Mouse (Mus musculus) CH12.LX (cell line): Measurements from ENCODE around the gene Abhd14b. TPM values are rescaled to one million over a fixed set of nuclear protein-coding genes. Genes with fewer than 3 reads are reported as not detected.
"Not testable (repeated sequence)": the region's sequence is repeated elsewhere in the genome, so short reads cannot be mapped to it uniquely, and the experiment has no call there.

Experiments used
- DNase-seq: peaks from one replicate; pipeline ENCODE4 v3.0.0-alpha.2; 2013; ENCODE audit errors: extremely low read depth
- H3K27ac ChIP-seq: 2 replicates; pipeline ENCODE4 v1.5.1; 2012; ENCODE audit warnings: low read depth, mild to moderate bottlenecking, control low read depth, moderate library complexity; ENCODE audit not compliant: insufficient read depth
- H3K27me3 ChIP-seq: replicated peaks from 2 replicates; pipeline ENCODE3; 2012; ENCODE audit warnings: inconsistent platforms
- H3K36me3 ChIP-seq, 2 experiments: replicated peaks in 1 of 2; 2 replicates each; pipeline versions ENCODE3 to v1.6.1; 2012; ENCODE audit warnings: inconsistent platforms in 1 of 2, low read length in 1 of 2, mild to moderate bottlenecking in 1 of 2, mixed read lengths in 1 of 2, moderate library complexity in 1 of 2; ENCODE audit not compliant: control insufficient read depth in 1 of 2, insufficient read depth in 1 of 2
- H3K4me1 ChIP-seq, 2 experiments: 2 replicates each; pipeline ENCODE4 v1.6.1; 2012; ENCODE audit warnings: inconsistent platforms in 1 of 2, moderate library complexity in 1 of 2; ENCODE audit not compliant: insufficient read depth in 2 of 2, control insufficient read depth in 1 of 2
- H3K4me2 ChIP-seq: 2 replicates; pipeline ENCODE4 v1.6.1; 2012; ENCODE audit warnings: low read depth, mild to moderate bottlenecking, control low read depth; ENCODE audit not compliant: poor library complexity, insufficient read depth, severe bottlenecking
- H3K4me3 ChIP-seq, 3 experiments: fragments of 150-350 bp in 1 of 3; sonication (generic) in 1 of 3; replicated peaks in 1 of 3; 2 replicates each; pipeline versions ENCODE3 to v1.5.1; 2011 to 2012; ENCODE audit warnings: low read depth in 2 of 3, low read length in 2 of 3, mild to moderate bottlenecking in 2 of 3, moderate library complexity in 2 of 3, control low read depth in 1 of 3, improper control_type of control experiment in 1 of 3, inconsistent platforms in 1 of 3, mixed read lengths in 1 of 3; ENCODE audit not compliant: poor library complexity in 1 of 3
- H3K79me2 ChIP-seq: replicated peaks from 2 replicates; pipeline ENCODE4 v1.6.1; 2012; ENCODE audit warnings: mild to moderate bottlenecking, moderate library complexity; ENCODE audit not compliant: control insufficient read depth, poor library complexity, insufficient read depth, severe bottlenecking; ENCODE audit errors: extremely low read depth
- H3K9ac ChIP-seq: 2 replicates; pipeline ENCODE4 v1.6.1; 2012; ENCODE audit warnings: low read depth, mild to moderate bottlenecking, control low read depth, moderate library complexity; ENCODE audit not compliant: insufficient read depth
- H3K9me3 ChIP-seq: replicated peaks from 2 replicates; pipeline ENCODE3; 2012; ENCODE audit warnings: low read length, inconsistent platforms, mixed read lengths
- BHLHE40 ChIP-seq: IDR thresholded peaks from 2 replicates; pipeline ENCODE4 v1.6.1; 2011; ENCODE audit warnings: mild to moderate bottlenecking, low read depth, low read length, improper control_type of control experiment
- EP300 ChIP-seq: IDR thresholded peaks from 2 replicates; pipeline ENCODE4 v1.6.1; 2011; ENCODE audit warnings: low read length, improper control_type of control experiment
- ETS1 ChIP-seq: conservative IDR thresholded peaks from 2 replicates; pipeline ENCODE4 v1.6.1; 2012; ENCODE audit warnings: low read depth, mild to moderate bottlenecking, inconsistent platforms, low read length, improper control_type of control experiment, moderate library complexity
- KAT2A ChIP-seq: IDR thresholded peaks from 2 replicates; pipeline ENCODE4 v1.6.1; 2012; ENCODE audit warnings: low read length, improper control_type of control experiment, inconsistent platforms; ENCODE audit not compliant: insufficient replicate concordance
- MAFK ChIP-seq: IDR thresholded peaks from 2 replicates; pipeline ENCODE4 v1.6.1; 2011; ENCODE audit warnings: low read length, improper control_type of control experiment; ENCODE audit not compliant: insufficient replicate concordance
- MAX ChIP-seq: IDR thresholded peaks from 2 replicates; pipeline ENCODE4 v1.6.1; 2011; ENCODE audit warnings: low read length, improper control_type of control experiment
- MAZ ChIP-seq: IDR thresholded peaks from 2 replicates; pipeline ENCODE4 v1.6.1; 2012; ENCODE audit warnings: low read depth, mild to moderate bottlenecking, inconsistent platforms, low read length, improper control_type of control experiment, moderate library complexity
- PAX5 ChIP-seq: IDR thresholded peaks from 2 replicates; pipeline ENCODE4 v1.6.1; 2012; ENCODE audit warnings: low read length, inconsistent platforms, mixed read lengths
- POLR2AphosphoS2 ChIP-seq: IDR thresholded peaks from 2 replicates; pipeline ENCODE4 v1.6.1; 2011; ENCODE audit warnings: low read depth, low read length, improper control_type of control experiment
- RAD21 ChIP-seq: IDR thresholded peaks from 2 replicates; pipeline ENCODE4 v1.6.1; 2011; ENCODE audit warnings: low read depth, mild to moderate bottlenecking, low read length, improper control_type of control experiment, moderate library complexity
- RCOR1 ChIP-seq: conservative IDR thresholded peaks from 2 replicates; pipeline ENCODE4 v1.6.1; 2012; ENCODE audit warnings: low read depth, mild to moderate bottlenecking, inconsistent platforms, low read length, improper control_type of control experiment
- SMC3 ChIP-seq: IDR thresholded peaks from 2 replicates; pipeline ENCODE4 v1.6.1; 2011; ENCODE audit warnings: low read depth, low read length, improper control_type of control experiment
- TCF12 ChIP-seq: IDR thresholded peaks from 2 replicates; pipeline ENCODE4 v1.6.1; 2014; ENCODE audit warnings: low read depth, mild to moderate bottlenecking, inconsistent platforms, low read length, improper control_type of control experiment
- UBTF ChIP-seq: IDR thresholded peaks from 2 replicates; pipeline ENCODE4 v1.6.1; 2012; ENCODE audit warnings: low read depth, mild to moderate bottlenecking, inconsistent platforms, low read length, improper control_type of control experiment, moderate library complexity
- USF1 ChIP-seq: IDR thresholded peaks from 2 replicates; pipeline ENCODE4 v1.6.1; 2014; ENCODE audit warnings: low read depth, mild to moderate bottlenecking, inconsistent platforms, low read length, improper control_type of control experiment
- ZMIZ1 ChIP-seq: IDR thresholded peaks from 2 replicates; pipeline ENCODE4 v1.6.1; 2012; ENCODE audit warnings: low read depth, mild to moderate bottlenecking, inconsistent platforms, low read length, improper control_type of control experiment
- dilution Hi-C: fragments of 300-500 bp; cut with MboI; formaldehyde crosslinking; loops from 2 replicates; pipeline ENCODE4 v1.14.3; 2020; ENCODE audit warnings: low sequenced_read_pairs; ENCODE audit not compliant: extremely low pct_unique_long_range_greater_than_20kb, extremely low pct_ligation_motif_present
- in situ Hi-C: fragments of 300-500 bp; cut with MboI; formaldehyde crosslinking; loops from 3 replicates; pipeline ENCODE4 v1.14.3; 2019; ENCODE audit warnings: low sequenced_read_pairs, low pct_ligation_motif_present, low pct_unique_long_range_greater_than_20kb, mixed read lengths
- polyA plus RNA-seq: library from polyadenylated mRNA; unstranded; fragments of >175 nt; gene quantifications from 2 replicates; pipeline ENCODE4 v1.2.1, GENCODE M21; 2012; ENCODE audit warnings: low read depth; ENCODE audit not compliant: insufficient read length
- total RNA-seq, 2 experiments: library from RNA; depleted of rRNA; stranded (reverse); fragments of 300-350 nt in 1 of 2; fragments of >200 nt in 1 of 2; gene quantifications; 2 replicates each; pipeline ENCODE4 v1.2.3; 2012 to 2014

Gene Abhd14b
- total and polyA plus RNA-seq, 3 experiments: 2.9 to 5.4 (median 5.3) TPM

GRCm38 (mm10) chr9:106483606-106484005 lies 36.3 kb downstream of the Abhd14b start:
- Histone ChIP-seq H3K9me3 (no peaks in the 10 kb centered on the region), H3K4me2 (no peak overlapping the region), H3K27me3 (no peaks in the 10 kb centered on the region), H3K4me1 (peaks cover 6 to 27% of the 10 kb centered on the region in 2 experiments; a peak in 3 of 4 replicates), H3K79me2 (peaks cover 11% of the 10 kb centered on the region), H3K27ac (no peak overlapping the region), H3K9ac (no peak overlapping the region), H3K4me3 (no peak overlapping the region), H3K36me3 (peaks cover 59 to 77% of the 10 kb centered on the region in 2 experiments)
- DNase-seq: no peak
- TF ChIP-seq ZMIZ1 (no peak), TCF12 (no peak), PAX5 (no peak), POLR2AphosphoS2 (no peak), USF1 (no peak), RCOR1 (no peak), MAFK (no peak), RAD21 (no peak), EP300 (no peak), MAZ (no peak), ETS1 (no peak), SMC3 (no peak)
- dilution Hi-C loops: no loop called here
- in situ Hi-C loops: no loop called here

GRCm38 (mm10) chr9:106485076-106485475 lies 37.8 kb downstream of the Abhd14b start:
- H3K4me2 ChIP-seq: no peak overlapping the region
- dilution Hi-C loops: no loop called here

GRCm38 (mm10) chr9:106487602-106488001 lies 40.3 kb downstream of the Abhd14b start:
- H3K27me3 ChIP-seq, H3K79me2 ChIP-seq, H3K9me3 ChIP-seq, H3K4me2 ChIP-seq, dilution Hi-C loops, in situ Hi-C loops, H3K27ac ChIP-seq, H3K4me3 ChIP-seq, DNase-seq, H3K4me1 ChIP-seq, H3K9ac ChIP-seq: not testable (repeated sequence)
- peaks cover 31 to 48% of the 10 kb centered on the region in 2 experiments for H3K36me3 ChIP-seq

More at GRCm38 (mm10) chr9:106485076-106485475, 37.8 kb downstream of the Abhd14b start:
- TF ChIP-seq UBTF: no peak
- no peak for TF ChIP-seq MAX
- no peak for TF ChIP-seq SMC3
- no peak for TF ChIP-seq KAT2A
- no peak for TF ChIP-seq PAX5
- no peak for TF ChIP-seq BHLHE40
- TF ChIP-seq, all 38 proteins: peak for 0
- no peaks in the 10 kb centered on the region for H3K27me3 ChIP-seq
- in situ Hi-C loops: no loop called here
- H3K79me2 ChIP-seq: no peaks in the 10 kb centered on the region
- H3K4me3 ChIP-seq: no peak overlapping the region
- no peak overlapping the region for H3K9ac ChIP-seq
- DNase-seq: no peak
- no peak overlapping the region for H3K27ac ChIP-seq
- H3K36me3 ChIP-seq: peaks cover 51 to 68% of the 10 kb centered on the region in 2 experiments
- no peaks in the 10 kb centered on the region for H3K9me3 ChIP-seq
- peaks cover 0 to 12% of the 10 kb centered on the region in 2 experiments; a peak in 2 of 4 replicates for H3K4me1 ChIP-seq
